Mouse (Mus musculus): ENCODE results near the gene Ncln. TPM values are rescaled to one million over a fixed set of nuclear protein-coding genes. Genes with fewer than 3 reads are reported as not detected.

Ncln gene
- total RNA-seq, 2 experiments from 2014 or later = 62.8 to 72.4 TPM

Other genes starting within 250 kb of the Ncln start
- gene Matk, start 243.5 kb downstream of the Ncln start, total RNA-seq (2015) = 5.4 and 5.9 TPM in 2 replicates
- 7.5 and 8.1 TPM in 2 replicates for gene Matk, start 243.5 kb downstream of the Ncln start, total RNA-seq (2017)
- 52.1 and 67.0 TPM in 2 replicates for gene Mrpl54, start 229.5 kb downstream of the Ncln start, total RNA-seq (2015)
- gene Mrpl54, start 229.5 kb downstream of the Ncln start, total RNA-seq (2017) = 97.4 and 154 TPM in 2 replicates
- gene Apba3, start 229.4 kb downstream of the Ncln start, total RNA-seq (2015) = 16.4 and 20.2 TPM in 2 replicates
- 11.5 and 15.0 TPM in 2 replicates for gene Apba3, start 229.4 kb downstream of the Ncln start, total RNA-seq (2017)
- gene Tjp3, start 204.8 kb downstream of the Ncln start, total RNA-seq (2015) = 3.4 and 3.7 TPM in 2 replicates
- 5.0 and 6.5 TPM in 2 replicates for gene Tjp3, start 204.8 kb downstream of the Ncln start, total RNA-seq (2017)
- 28.0 and 31.7 TPM in 2 replicates for gene Pip5k1c, start 203.4 kb downstream of the Ncln start, total RNA-seq (2015)
- 40.4 and 46.1 TPM in 2 replicates for gene Pip5k1c, start 203.4 kb downstream of the Ncln start, total RNA-seq (2017)
- gene Cactin, start 175.3 kb downstream of the Ncln start, total RNA-seq (2015) = 4.5 and 7.4 TPM in 2 replicates
- gene Cactin, start 175.3 kb downstream of the Ncln start, total RNA-seq (2017) = 16.2 and 20.6 TPM in 2 replicates
- 0.34 and 0.85 TPM in 2 replicates for gene Tbxa2r, start 167.7 kb downstream of the Ncln start, total RNA-seq (2015)
- 0.07 and 0.28 TPM in 2 replicates for gene Tbxa2r, start 167.7 kb downstream of the Ncln start, total RNA-seq (2017)
- not detected in 2 replicates for gene Gipc3, start 153.1 kb downstream of the Ncln start, total RNA-seq (2015)
- gene Gipc3, start 153.1 kb downstream of the Ncln start, total RNA-seq (2017) = not detected in 2 replicates
- gene Hmg20b, start 145.9 kb downstream of the Ncln start, total RNA-seq (2015) = 27.4 and 33.0 TPM in 2 replicates
- gene Hmg20b, start 145.9 kb downstream of the Ncln start, total RNA-seq (2017) = 18.1 and 24.5 TPM in 2 replicates
- 4.1 and 4.6 TPM in 2 replicates for gene Mfsd12, start 138.9 kb downstream of the Ncln start, total RNA-seq (2015)
- 7.4 TPM in 2 replicates for gene Mfsd12, start 138.9 kb downstream of the Ncln start, total RNA-seq (2017)
- 0.49 and 1.3 TPM in 2 replicates for gene 4930404N11Rik, start 130.6 kb downstream of the Ncln start, total RNA-seq (2015)
- gene 4930404N11Rik, start 130.6 kb downstream of the Ncln start, total RNA-seq (2017) = 0.37 and 0.49 TPM in 2 replicates
- gene Fzr1, start 117.9 kb downstream of the Ncln start, total RNA-seq (2015) = 22.7 and 23.8 TPM in 2 replicates
- gene Fzr1, start 117.9 kb downstream of the Ncln start, total RNA-seq (2017) = 20.9 and 24.0 TPM in 2 replicates
- 5.4 and 5.7 TPM in 2 replicates for gene Dohh, start 112.0 kb downstream of the Ncln start, total RNA-seq (2015)
- 21.9 and 42.4 TPM in 2 replicates for gene Dohh, start 112.0 kb downstream of the Ncln start, total RNA-seq (2017)
- gene Gm48551, start 111.9 kb downstream of the Ncln start, total RNA-seq (2015) = 0.83 and 2.9 TPM in 2 replicates
- gene Gm48551, start 111.9 kb downstream of the Ncln start, total RNA-seq (2017) = 0.33 TPM in 1 of 2 replicates, not detected in the other
- not detected in 2 replicates for gene Gm48552, start 107.4 kb downstream of the Ncln start, total RNA-seq (2015)
- gene Gm48552, start 107.4 kb downstream of the Ncln start, total RNA-seq (2017) = 0.26 and 1.4 TPM in 2 replicates
- gene Smim24, start 103.3 kb downstream of the Ncln start, total RNA-seq (2015) = 30.6 and 34.0 TPM in 2 replicates
- gene Smim24, start 103.3 kb downstream of the Ncln start, total RNA-seq (2017) = 6.5 and 11.5 TPM in 2 replicates
- gene Nfic, start 40.8 kb downstream of the Ncln start, total RNA-seq (2015) = 51.4 and 54.5 TPM in 2 replicates
- 6.2 and 8.6 TPM in 2 replicates for gene Nfic, start 40.8 kb downstream of the Ncln start, total RNA-seq (2017)
- gene Celf5, start 13.7 kb downstream of the Ncln start, total RNA-seq (2015) = not detected in 2 replicates
- 0.24 TPM in 1 of 2 replicates, not detected in the other for gene Celf5, start 13.7 kb downstream of the Ncln start, total RNA-seq (2017)
- 22.8 and 23.9 TPM in 2 replicates for gene S1pr4, start 3.7 kb upstream of the Ncln start, total RNA-seq (2015)
- gene S1pr4, start 3.7 kb upstream of the Ncln start, total RNA-seq (2017) = 28.1 and 29.3 TPM in 2 replicates
- 34.3 and 35.9 TPM in 2 replicates for gene Gna15, start 27.8 kb upstream of the Ncln start, total RNA-seq (2015)
- gene Gna15, start 27.8 kb upstream of the Ncln start, total RNA-seq (2017) = 31.5 and 42.4 TPM in 2 replicates
- gene Gna11, start 48.8 kb upstream of the Ncln start, total RNA-seq (2015) = 4.9 and 7.8 TPM in 2 replicates
- gene Gna11, start 48.8 kb upstream of the Ncln start, total RNA-seq (2017) = 7.1 and 8.1 TPM in 2 replicates
- gene Aes, start 63.1 kb upstream of the Ncln start, total RNA-seq (2015) = 345 and 384 TPM in 2 replicates
- gene Aes, start 63.1 kb upstream of the Ncln start, total RNA-seq (2017) = 238 and 282 TPM in 2 replicates
- gene Tle2, start 78.2 kb upstream of the Ncln start, total RNA-seq (2015) = 1.1 and 3.3 TPM in 2 replicates
- 0.51 and 1.8 TPM in 2 replicates for gene Tle2, start 78.2 kb upstream of the Ncln start, total RNA-seq (2017)
- 1.9 and 8.9 TPM in 2 replicates for gene Tle6, start 104.7 kb upstream of the Ncln start, total RNA-seq (2015)
- gene Tle6, start 104.7 kb upstream of the Ncln start, total RNA-seq (2017) = 6.5 and 11.4 TPM in 2 replicates
- 1.7 and 2.0 TPM in 2 replicates for gene BC025920, start 109.9 kb upstream of the Ncln start, total RNA-seq (2015)
- gene BC025920, start 109.9 kb upstream of the Ncln start, total RNA-seq (2017) = 2.3 and 2.4 TPM in 2 replicates
- gene Sirt6, start 131.4 kb upstream of the Ncln start, total RNA-seq (2015) = 6.3 and 8.0 TPM in 2 replicates
- 2.5 and 6.4 TPM in 2 replicates for gene Sirt6, start 131.4 kb upstream of the Ncln start, total RNA-seq (2017)
- 1.0 and 1.1 TPM in 2 replicates for gene Ankrd24, start 132.1 kb upstream of the Ncln start, total RNA-seq (2015)
- gene Ankrd24, start 132.1 kb upstream of the Ncln start, total RNA-seq (2017) = 1.7 and 1.8 TPM in 2 replicates
- gene Gm10778, start 152.7 kb upstream of the Ncln start, total RNA-seq (2015) = 3.0 and 5.4 TPM in 2 replicates
- gene Gm10778, start 152.7 kb upstream of the Ncln start, total RNA-seq (2017) = 3.4 and 4.9 TPM in 2 replicates
- 16.6 and 23.7 TPM in 2 replicates for gene Zfp433, start 208.4 kb upstream of the Ncln start, total RNA-seq (2015)
- 7.9 and 13.9 TPM in 2 replicates for gene Zfp433, start 208.4 kb upstream of the Ncln start, total RNA-seq (2017)

Data from megakaryocyte, adult 5-6 weeks (primary cell).